Comparison of ENCODE assay signal across 9 mouse cellular contexts in genomic region chr7:109618721-109619120, GRCm38 (mm10).
A peak's percentile ranks its signal among the peaks of the same experiment; 100 is the strongest.
DNase-seq lines count a peak whose midpoint lies in the region; ATAC-seq and TF ChIP-seq lines count a peak whose summit lies in the region.
"Had no signal": no experiment of that assay in that cellular context is flagged by ENCODE, and none has a peak within 500 bp of the region (broad histone marks: within the 10 kb centered on the region; RNA-seq: fewer than 3 reads in every experiment).

No protein-coding gene starts in this region.

- H3K4me2 ChIP-seq in forebrain, embryonic 11.5 days (ENCODE audit: low read depth, low read length, severe bottlenecking): no peak overlapping the region
- H3K4me2 ChIP-seq in forebrain, embryonic 13.5 days: no peak overlapping the region
- H3K4me2 ChIP-seq in midbrain, postnatal 0 days (ENCODE audit: low read depth, low read length, poor library complexity, severe bottlenecking): no peak overlapping the region
- H3K4me2 ChIP-seq: limb, embryonic 13.5 days had no signal

- H3K4me1 ChIP-seq in forebrain, embryonic 11.5 days (replicated peaks; ENCODE audit: control insufficient read depth, insufficient read depth, low read length): peaks cover 24% of the 10 kb centered on the region
- peaks cover 37% of the 10 kb centered on the region for H3K4me1 ChIP-seq in forebrain, embryonic 13.5 days
- peaks cover 8% of the 10 kb centered on the region; the same call in 1 of the 2 replicates for H3K4me1 ChIP-seq in midbrain, postnatal 0 days (ENCODE audit: insufficient read depth, low read length)

- intact Hi-C loops in gastrocnemius, adult 2 months (cut with DNase I): loop anchor here (1.0 kb wide), 2 partner anchors 86 to 90 kb away; no protein-coding TSS in a partner anchor

- no peaks in the 10 kb centered on the region for H3K9me3 ChIP-seq in forebrain, embryonic 11.5 days (ENCODE audit: control insufficient read depth, low read length)
- no peaks in the 10 kb centered on the region for H3K9me3 ChIP-seq in forebrain, embryonic 13.5 days (replicated peaks)
- H3K9me3 ChIP-seq in midbrain, postnatal 0 days (ENCODE audit: low read length): no peaks in the 10 kb centered on the region
- H3K9me3 ChIP-seq: limb, embryonic 13.5 days had no signal

- no peak overlapping the region for H3K27ac ChIP-seq in forebrain, embryonic 11.5 days (ENCODE audit: low read depth, low read length)
- no peak overlapping the region for H3K27ac ChIP-seq in forebrain, embryonic 13.5 days
- peak overlapping the region; percentile 90 for H3K27ac ChIP-seq in gastrocnemius, adult 2 months
- H3K27ac ChIP-seq in midbrain, postnatal 0 days (ENCODE audit: low read depth, low read length): no peak overlapping the region
- H3K27ac ChIP-seq: limb, embryonic 13.5 days had no signal

- ATAC-seq in forebrain, embryonic 11.5 days (replicated peaks; ENCODE audit: low FRiP score): no peak
- ATAC-seq in forebrain, embryonic 13.5 days: no peak
- no peak for ATAC-seq in midbrain, postnatal 0 days (ENCODE audit: low FRiP score)

- H3K4me3 ChIP-seq in forebrain, embryonic 11.5 days (ENCODE audit: low read depth, low read length): no peak overlapping the region
- no peak overlapping the region for H3K4me3 ChIP-seq in forebrain, embryonic 13.5 days
- no peak overlapping the region for H3K4me3 ChIP-seq in gastrocnemius, adult 2 months
- H3K4me3 ChIP-seq in midbrain, postnatal 0 days (ENCODE audit: low read depth, low read length): no peak overlapping the region
- H3K4me3 ChIP-seq: limb, embryonic 13.5 days had no signal

- peak; percentile 77 for DNase-seq in forebrain, embryonic 11.5 days (ENCODE audit: low spot score)
- DNase-seq in CD8-positive naive resting alpha-beta T cell, adult 2 months (ENCODE audit: low read depth in 2 of 2, low spot score in 2 of 2): peak; percentile 9 to 32
- peak; percentile 71 for DNase-seq in c-Kit-positive CD71-positive TER-119-negative erythroid progenitor cells, embryonic 14.5 days (ENCODE audit: low read depth)
- DNase-seq in gastrocnemius, adult 2 months: peak; percentile 80
- peak; percentile 48 to 63 for DNase-seq in layer of hippocampus, adult 8-10 months (ENCODE audit: low spot score in 2 of 2)
- DNase-seq in midbrain, postnatal 0 days (ENCODE audit: low spot score): peak; percentile 74
- DNase-seq in splenic B cell, adult 2 months (ENCODE audit: low read depth, low spot score): peak; percentile 71

- no peaks in the 10 kb centered on the region for H3K36me3 ChIP-seq in forebrain, embryonic 11.5 days (ENCODE audit: control insufficient read depth, insufficient read depth, low read length)
- H3K36me3 ChIP-seq in forebrain, embryonic 13.5 days (ENCODE audit: poor library complexity, severe bottlenecking): no peaks in the 10 kb centered on the region
- no peaks in the 10 kb centered on the region for H3K36me3 ChIP-seq in midbrain, postnatal 0 days (ENCODE audit: insufficient read depth, low read length)
- no peaks in the 10 kb centered on the region for H3K36me3 ChIP-seq in splenic B cell, adult 2 months (ENCODE audit: control insufficient read depth, insufficient read depth, low read length, poor library complexity, severe bottlenecking)
- H3K36me3 ChIP-seq: limb, embryonic 13.5 days had no signal

- H3K27me3 ChIP-seq in forebrain, embryonic 11.5 days (ENCODE audit: control insufficient read depth, insufficient read depth, low read length): no peaks in the 10 kb centered on the region
- no peaks in the 10 kb centered on the region for H3K27me3 ChIP-seq in forebrain, embryonic 13.5 days
- H3K27me3 ChIP-seq in midbrain, postnatal 0 days (ENCODE audit: insufficient read depth, low read length): no peaks in the 10 kb centered on the region
- H3K27me3 ChIP-seq in splenic B cell, adult 2 months (ENCODE audit: control insufficient read depth, insufficient read depth, low read length, poor library complexity, severe bottlenecking): no peaks in the 10 kb centered on the region
- H3K27me3 ChIP-seq: limb, embryonic 13.5 days had no signal

- no peak overlapping the region for H3K9ac ChIP-seq in forebrain, embryonic 11.5 days (ENCODE audit: low read length)
- no peak overlapping the region for H3K9ac ChIP-seq in forebrain, embryonic 13.5 days
- H3K9ac ChIP-seq in midbrain, postnatal 0 days (replicated peaks; ENCODE audit: low read length, poor library complexity, severe bottlenecking): no peak overlapping the region
- H3K9ac ChIP-seq: limb, embryonic 13.5 days had no signal

- 22% methylated on average over 6 of the region's 6 CpGs for WGBS in forebrain, embryonic 11.5 days
- 13% methylated on average over 6 of the region's 6 CpGs for WGBS in forebrain, embryonic 13.5 days
- WGBS in midbrain, postnatal 0 days: 22% methylated on average over 6 of the region's 6 CpGs

- TF ChIP-seq CTCF in gastrocnemius, adult 2 months (IDR thresholded peaks at IDR 0.05): peak; percentile 96
- TF ChIP-seq CTCF in midbrain, postnatal 0 days (IDR thresholded peaks at IDR 0.05): peak; percentile 82

Comparison
In these comparisons a context has a peak if more than half of its experiments do, and no peak if none do; other contexts are left out.
1. DNase-seq: peak in every context shown above with its lines; median percentile 80 in gastrocnemius, adult 2 months; 77 in forebrain, embryonic 11.5 days; 74 in midbrain, postnatal 0 days; 71 in c-Kit-positive CD71-positive TER-119-negative erythroid progenitor cells, embryonic 14.5 days; 71 in splenic B cell, adult 2 months; 56 in layer of hippocampus, adult 8-10 months; 20 in CD8-positive naive resting alpha-beta T cell, adult 2 months.